Mouse (Mus musculus) erythroblast, embryonic 14.5 days (primary cell): ENCODE results near the gene Tchhl1. TPM values are rescaled to one million over a fixed set of nuclear protein-coding genes. Genes with fewer than 3 reads are reported as not detected.
"Not testable (repeated sequence)": the region's sequence is repeated elsewhere in the genome, so short reads cannot be mapped to it uniquely, and the experiment has no call there.

Source experiments
- H3K27me3 ChIP-seq: 2 replicates; pipeline ENCODE4 v1.6.1; 2012; ENCODE audit warnings: inconsistent platforms; ENCODE audit not compliant: control insufficient read depth
- H3K36me3 ChIP-seq: 2 replicates; pipeline ENCODE4 v1.6.1; 2012; ENCODE audit warnings: mild to moderate bottlenecking, inconsistent platforms; ENCODE audit not compliant: control insufficient read depth
- H3K4me1 ChIP-seq: 2 replicates; pipeline ENCODE4 v1.6.1; 2012; ENCODE audit warnings: inconsistent platforms; ENCODE audit not compliant: control insufficient read depth
- H3K4me3 ChIP-seq: replicated peaks from 2 replicates; pipeline ENCODE3; 2012; ENCODE audit warnings: moderate library complexity, mild to moderate bottlenecking, inconsistent platforms
- H3K9me3 ChIP-seq: 2 replicates; pipeline ENCODE4 v1.6.1; 2012; ENCODE audit warnings: low read length, inconsistent platforms, mixed read lengths; ENCODE audit not compliant: control insufficient read depth
- GATA1 ChIP-seq: IDR thresholded peaks from 2 replicates; pipeline ENCODE4 v1.6.1; 2012; ENCODE audit warnings: low read length, inconsistent platforms, mixed read lengths
- TAL1 ChIP-seq: IDR thresholded peaks from 3 replicates; pipeline ENCODE4 v1.6.1; 2012; ENCODE audit warnings: low read length, inconsistent platforms, mixed read lengths
- polyA plus RNA-seq: library from polyadenylated mRNA; stranded (reverse); fragments of >175 nt; gene quantifications from 2 replicates; pipeline ENCODE4 v1.2.3, GENCODE M21; 2012

Gene Tchhl1
- not detected in 2 replicates for polyA plus RNA-seq

DNA sequence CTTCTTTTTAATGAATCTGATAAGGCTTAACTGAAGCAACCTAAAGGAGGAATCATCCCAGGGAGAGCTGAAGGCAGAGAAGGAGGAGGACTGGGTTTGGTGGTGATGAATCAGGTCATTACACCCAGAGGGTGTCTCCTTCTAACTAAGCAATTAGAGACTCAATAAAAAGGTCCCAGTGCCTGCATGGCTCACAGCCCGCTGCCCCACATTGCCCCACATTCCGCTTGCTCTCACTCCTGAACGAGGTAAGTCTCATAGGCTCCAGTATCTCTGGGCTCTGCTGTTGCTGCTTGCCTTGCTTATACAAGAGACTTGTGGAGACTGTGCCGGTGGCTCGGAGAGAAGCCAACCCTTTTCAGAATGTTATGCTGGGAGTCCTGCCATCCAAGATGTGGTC, at the start of gene Tchhl1:
Gene Tchhl1 (plus strand): TSS at position 194 of the 400 bp plus-strand sequence.
- no peak within 1 kb of the TSS for H3K4me3 ChIP-seq
- no peak for TF ChIP-seq TAL1
- TF ChIP-seq GATA1 = no peak
- no peaks in the 10 kb centered on the region for H3K4me1 ChIP-seq
- no peaks in the 10 kb centered on the region for H3K9me3 ChIP-seq
- no peaks in the 10 kb centered on the region for H3K27me3 ChIP-seq
- H3K36me3 ChIP-seq = no peaks in the 10 kb centered on the region

- Histone ChIP-seq H3K27me3 (no peaks in the 10 kb centered on the region), H3K4me1 (no peaks in the 10 kb centered on the region), H3K36me3 (no peaks in the 10 kb centered on the region), H3K4me3 (no peak overlapping the region), H3K9me3 (no peaks in the 10 kb centered on the region; the same call in 1 of the 2 replicates)
- no peak for TF ChIP-seq TAL1
- TF ChIP-seq GATA1 = no peak
These were observed 36.9 kb upstream of the Tchhl1 start for GRCm38 (mm10) chr3:93431673-93432072.

DNA sequence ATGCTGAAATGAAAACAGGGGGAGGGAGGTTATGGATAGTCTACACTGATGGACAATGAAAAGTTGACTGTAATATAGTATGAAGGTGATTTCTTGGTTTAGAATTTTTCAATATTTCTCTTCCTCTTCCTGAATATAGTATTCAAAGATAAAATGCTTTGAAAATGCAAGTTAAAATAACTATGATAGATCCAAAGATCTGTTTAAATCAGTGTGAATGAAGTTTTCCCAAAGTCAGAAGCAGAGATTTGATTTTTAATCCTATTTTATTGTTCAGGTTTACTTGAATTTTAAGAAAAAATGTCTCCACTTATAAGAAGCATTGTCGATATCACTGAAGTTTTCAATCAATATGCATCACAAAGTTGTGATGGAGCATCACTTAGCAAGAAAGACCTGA, 26.5 kb upstream of the Tchhl1 start, which contains the start of gene Tchh:
Gene Tchh (plus strand): TSS at position 301 of the 400 bp plus-strand sequence.
- no peak for TF ChIP-seq GATA1
- TF ChIP-seq TAL1 = no peak
- Histone ChIP-seq H3K4me1 (no peaks in the 10 kb centered on the region), H3K4me3 (no peak within 1 kb of the TSS), H3K36me3 (no peaks in the 10 kb centered on the region), H3K27me3 (peaks cover 58% of the 10 kb centered on the region), H3K9me3 (peaks cover 8% of the 10 kb centered on the region; the same call in 1 of the 2 replicates)

DNA sequence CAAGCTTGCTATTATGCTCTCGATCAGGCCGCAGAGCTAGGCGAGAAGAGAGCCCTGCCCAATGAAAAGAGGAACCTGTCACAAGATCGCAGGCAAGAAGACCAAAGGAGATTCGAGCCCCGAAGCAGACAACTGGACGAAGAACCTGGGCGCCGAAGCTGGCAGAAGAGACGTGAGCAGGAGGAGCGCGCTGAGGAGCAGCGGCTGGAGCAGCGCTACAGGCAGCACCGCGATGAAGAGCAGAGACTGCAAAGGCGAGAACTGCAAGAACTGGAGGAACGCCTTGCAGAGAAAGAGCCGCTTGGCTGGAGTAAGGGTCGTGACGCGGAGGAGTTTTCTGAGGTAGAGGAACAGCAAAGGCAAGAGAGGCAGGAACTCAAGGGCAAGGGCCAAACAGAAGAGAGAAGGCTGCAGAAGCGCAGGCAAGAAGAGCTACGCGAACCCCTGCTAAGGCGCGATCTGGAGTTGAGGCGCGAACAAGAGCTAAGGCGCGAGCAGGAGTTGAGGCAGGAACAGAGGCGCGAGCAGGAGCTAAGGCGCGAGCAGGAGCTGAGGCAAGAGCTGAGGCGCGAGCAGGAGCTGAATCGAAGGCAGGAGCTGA, 25.0 kb upstream of the Tchhl1 start:
- peaks cover 73% of the 10 kb centered on the region for H3K27me3 ChIP-seq
- TF ChIP-seq TAL1 (no peak), GATA1 (no peak)
- H3K4me1 ChIP-seq = no peaks in the 10 kb centered on the region
- no peaks in the 10 kb centered on the region for H3K36me3 ChIP-seq
- H3K4me3 ChIP-seq = no peak overlapping the region
- peaks cover 11% of the 10 kb centered on the region; the same call in 1 of the 2 replicates for H3K9me3 ChIP-seq

DNA sequence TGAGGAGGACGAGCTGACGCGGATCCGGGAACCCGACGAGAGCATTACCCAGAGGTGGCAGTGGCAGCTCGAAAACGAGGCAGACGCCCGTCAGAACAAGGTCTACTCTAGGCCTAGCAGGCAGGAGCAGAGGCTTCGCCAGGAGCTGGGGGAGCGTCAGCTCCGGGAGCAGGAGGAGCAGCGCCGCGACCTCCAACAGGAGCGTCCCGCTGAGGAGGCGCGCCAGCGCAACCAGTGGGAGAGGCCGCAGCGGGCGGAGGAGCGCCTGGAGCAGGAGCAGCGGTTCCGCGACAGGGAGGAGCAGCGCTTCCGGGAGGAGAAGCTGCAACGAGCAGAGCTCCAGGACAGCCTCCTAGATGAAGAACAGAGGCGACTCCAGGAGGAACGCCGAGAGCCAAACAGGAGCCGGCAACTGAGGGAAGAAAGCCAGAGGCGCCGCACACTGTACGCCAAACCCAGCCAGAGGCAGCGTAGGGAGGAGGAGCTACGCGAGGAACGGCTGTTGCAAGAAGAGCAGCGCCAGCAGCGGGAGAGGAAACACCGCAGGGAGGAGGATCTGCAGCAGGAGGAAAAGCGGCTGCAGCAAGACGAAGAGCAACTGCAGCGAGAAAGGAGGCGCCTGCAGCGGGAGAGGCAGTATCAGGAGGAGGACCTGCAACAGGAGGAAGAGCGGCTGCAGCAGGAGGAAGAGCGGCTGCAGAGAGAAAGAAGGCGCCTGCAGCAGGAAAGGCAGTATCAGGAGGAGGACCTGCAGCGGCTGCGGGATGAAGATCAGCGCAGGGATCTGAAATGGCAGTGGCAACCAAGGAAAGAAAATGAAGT, 24.0 kb upstream of the Tchhl1 start:
- TF ChIP-seq TAL1 = no peak
- TF ChIP-seq GATA1 = no peak
- peaks cover 76% of the 10 kb centered on the region for H3K27me3 ChIP-seq
- peak overlapping the region; percentile 35 for H3K4me3 ChIP-seq
- H3K9me3 ChIP-seq = peaks cover 11% of the 10 kb centered on the region; the same call in 1 of the 2 replicates
- no peaks in the 10 kb centered on the region for H3K4me1 ChIP-seq
- H3K36me3 ChIP-seq = no peaks in the 10 kb centered on the region

- Histone ChIP-seq H3K4me1 (no peaks in the 10 kb centered on the region), H3K9me3 (peaks cover 11% of the 10 kb centered on the region; the same call in 1 of the 2 replicates), H3K36me3 (no peaks in the 10 kb centered on the region), H3K4me3 (no peak overlapping the region), H3K27me3 (peaks cover 79% of the 10 kb centered on the region)
- TF ChIP-seq TAL1 = no peak
These were observed 23.3 kb upstream of the Tchhl1 start for GRCm38 (mm10) chr3:93445165-93445705.

- Histone ChIP-seq H3K4me3 (no peak overlapping the region), H3K9me3 (peaks cover 11% of the 10 kb centered on the region; the same call in 1 of the 2 replicates), H3K4me1 (no peaks in the 10 kb centered on the region), H3K27me3 (peaks cover 73% of the 10 kb centered on the region), H3K36me3 (no peaks in the 10 kb centered on the region)
- TF ChIP-seq GATA1 = no peak
- no peak for TF ChIP-seq TAL1
These were observed 22.3 kb upstream of the Tchhl1 start for GRCm38 (mm10) chr3:93446128-93446755.

- not testable (repeated sequence) for H3K4me3 ChIP-seq, H3K4me1 ChIP-seq
- peaks cover 75% of the 10 kb centered on the region for H3K27me3 ChIP-seq
These were observed 21.8 kb upstream of the Tchhl1 start for GRCm38 (mm10) chr3:93446756-93447137.

DNA sequence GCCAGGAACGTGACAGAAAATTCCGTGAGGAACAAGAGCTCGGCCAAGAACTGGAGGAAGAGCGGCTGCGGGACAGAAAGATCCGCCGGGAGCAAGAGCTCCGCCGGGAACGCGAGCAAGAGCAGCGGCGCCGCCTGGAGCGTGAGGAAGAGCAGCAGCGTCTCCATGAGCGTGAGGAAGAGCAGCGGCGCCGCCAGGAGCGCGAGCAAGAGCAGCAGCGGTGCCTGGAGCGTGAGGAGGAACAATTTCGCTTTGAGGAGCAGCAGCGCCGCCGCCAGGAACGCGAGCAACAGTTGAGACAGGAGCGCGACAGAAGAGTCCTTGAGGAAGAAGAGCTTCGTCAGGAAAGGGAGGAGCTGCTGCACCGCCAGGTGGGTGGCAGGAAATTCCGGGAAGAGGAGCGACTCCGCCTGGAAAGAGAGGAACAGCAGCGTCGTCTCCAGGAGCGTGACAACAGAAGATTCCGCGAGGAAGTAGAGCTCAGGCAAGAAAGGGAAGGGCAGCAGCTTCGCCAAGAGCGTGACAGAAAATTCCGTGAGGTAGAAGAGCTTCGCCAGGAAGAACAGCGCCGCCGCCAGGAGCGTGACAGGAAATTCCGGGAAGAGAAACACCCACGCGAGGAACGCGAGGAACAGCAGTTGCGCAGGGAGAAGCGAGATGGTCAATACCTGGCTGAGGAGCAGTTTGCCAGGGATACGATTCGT, 21.3 kb upstream of the Tchhl1 start:
- Histone ChIP-seq H3K36me3 (no peaks in the 10 kb centered on the region), H3K4me1 (no peaks in the 10 kb centered on the region), H3K4me3 (peak overlapping the region; percentile 28), H3K27me3 (peaks cover 71% of the 10 kb centered on the region), H3K9me3 (peaks cover 11% of the 10 kb centered on the region; the same call in 1 of the 2 replicates)
- no peak for TF ChIP-seq GATA1
- TF ChIP-seq TAL1 = no peak

More at GRCm38 (mm10) chr3:93446756-93447137, 21.8 kb upstream of the Tchhl1 start:
- peaks cover 11% of the 10 kb centered on the region; the same call in 1 of the 2 replicates for H3K9me3 ChIP-seq
- not testable (repeated sequence) for H3K36me3 ChIP-seq
